ENCODE assay signal across 23 mouse cellular contexts in genomic region chr13:56853436-56853835, GRCm38 (mm10). TPM values are rescaled to one million over a fixed set of nuclear protein-coding genes. Genes with fewer than 3 reads are reported as not detected.
DNase-seq lines count a peak whose midpoint lies in the region; ATAC-seq lines count a peak whose summit lies in the region.
"Had no signal": no experiment of that assay in that cellular context is flagged by ENCODE, and none has a peak within 500 bp of the region (broad histone marks: within the 10 kb centered on the region; RNA-seq: fewer than 3 reads in every experiment).

No protein-coding gene starts in this region.

- no peak overlapping the region for H3K4me3 ChIP-seq in forebrain, embryonic 10.5 days
- H3K4me3 ChIP-seq in forebrain, embryonic 15.5 days: no peak overlapping the region
- H3K4me3 ChIP-seq in midbrain, embryonic 10.5 days: no peak overlapping the region
- no peak overlapping the region for H3K4me3 ChIP-seq in midbrain, embryonic 14.5 days (replicated peaks; ENCODE audit: low read depth, low read length)
- H3K4me3 ChIP-seq in liver, embryonic 11.5 days (ENCODE audit: low read depth, low read length): no peak overlapping the region
- H3K4me3 ChIP-seq: embryonic facial prominence, embryonic 12.5 days; erythroblast, embryonic 14.5 days; gastrocnemius, adult 2 months; heart, embryonic 10.5 days; limb, embryonic 13.5 days; midbrain, embryonic 13.5 days; myocyte had no signal

- no peak for DNase-seq in forebrain, embryonic 10.5 days (ENCODE audit: extremely low spot score, low spot score)
- no peak for DNase-seq in midbrain, embryonic 10.5 days (ENCODE audit: low spot score)
- DNase-seq in midbrain, embryonic 14.5 days: no peak
- DNase-seq in layer of hippocampus, adult 18-20 months (ENCODE audit: low spot score in 2 of 2): peak; percentile 24 to 52
- DNase-seq in layer of hippocampus, postnatal 10 days (ENCODE audit: low spot score in 2 of 2): peak; percentile 19 to 34
- DNase-seq in liver, embryonic 11.5 days (ENCODE audit: low spot score): no peak
- DNase-seq: cerebellum, adult 9-10 months; gastrocnemius, adult 2 months; kidney, adult 9 months; kidney, postnatal 25 days had no signal

- no peaks in the 10 kb centered on the region for H3K36me3 ChIP-seq in forebrain, embryonic 10.5 days (replicated peaks)
- no peaks in the 10 kb centered on the region for H3K36me3 ChIP-seq in forebrain, embryonic 15.5 days
- no peaks in the 10 kb centered on the region for H3K36me3 ChIP-seq in midbrain, embryonic 10.5 days
- no peaks in the 10 kb centered on the region for H3K36me3 ChIP-seq in midbrain, embryonic 14.5 days (ENCODE audit: control insufficient read depth, insufficient read depth, low read length)
- H3K36me3 ChIP-seq in liver, embryonic 11.5 days (ENCODE audit: control insufficient read depth, insufficient read depth, low read length): no peaks in the 10 kb centered on the region
- H3K36me3 ChIP-seq: embryonic facial prominence, embryonic 12.5 days; heart, embryonic 10.5 days; limb, embryonic 13.5 days; midbrain, embryonic 13.5 days had no signal

- H3K27ac ChIP-seq in forebrain, embryonic 10.5 days: 0 out of 2 replicates have a peak overlapping the region, but pooled peaks have one; percentile 1
- H3K27ac ChIP-seq in forebrain, embryonic 15.5 days (replicated peaks): no peak overlapping the region
- H3K27ac ChIP-seq in midbrain, embryonic 10.5 days (replicated peaks): 0 out of 2 replicates have a peak overlapping the region, but pooled peaks have one; percentile 10
- no peak overlapping the region for H3K27ac ChIP-seq in midbrain, embryonic 14.5 days (replicated peaks; ENCODE audit: low read depth, low read length)
- H3K27ac ChIP-seq in liver, embryonic 11.5 days (ENCODE audit: low read depth, low read length): no peak overlapping the region
- H3K27ac ChIP-seq: embryonic facial prominence, embryonic 12.5 days; gastrocnemius, adult 2 months; heart, embryonic 10.5 days; limb, embryonic 13.5 days; liver, embryonic 14.5 days; midbrain, embryonic 13.5 days; stomach, postnatal 0 days had no signal

- 54% methylated on average over 5 of the region's 5 CpGs for WGBS in forebrain, embryonic 10.5 days
- 42% methylated on average over 5 of the region's 5 CpGs for WGBS in forebrain, embryonic 15.5 days
- WGBS in midbrain, embryonic 10.5 days: 52% methylated on average over 5 of the region's 5 CpGs
- 33% methylated on average over 5 of the region's 5 CpGs for WGBS in midbrain, embryonic 14.5 days
- WGBS in liver, embryonic 11.5 days: 63% methylated on average over 5 of the region's 5 CpGs

- no peak overlapping the region for H3K9ac ChIP-seq in forebrain, embryonic 15.5 days (replicated peaks)
- H3K9ac ChIP-seq in midbrain, embryonic 14.5 days (replicated peaks; ENCODE audit: low read length): no peak overlapping the region
- no peak overlapping the region for H3K9ac ChIP-seq in liver, embryonic 11.5 days (ENCODE audit: low read depth, low read length)
- H3K9ac ChIP-seq: embryonic facial prominence, embryonic 12.5 days; limb, embryonic 13.5 days; liver, embryonic 14.5 days; midbrain, embryonic 13.5 days had no signal

- no peaks in the 10 kb centered on the region for H3K27me3 ChIP-seq in forebrain, embryonic 10.5 days (ENCODE audit: poor library complexity, severe bottlenecking)
- H3K27me3 ChIP-seq in forebrain, embryonic 15.5 days: no peaks in the 10 kb centered on the region
- H3K27me3 ChIP-seq in midbrain, embryonic 10.5 days (ENCODE audit: low read depth, poor library complexity, severe bottlenecking): no peaks in the 10 kb centered on the region
- H3K27me3 ChIP-seq in midbrain, embryonic 14.5 days (ENCODE audit: control insufficient read depth, insufficient read depth, low read length): no peaks in the 10 kb centered on the region
- no peaks in the 10 kb centered on the region for H3K27me3 ChIP-seq in liver, embryonic 11.5 days (replicated peaks; ENCODE audit: control insufficient read depth, insufficient read depth, low read length)
- H3K27me3 ChIP-seq: embryonic facial prominence, embryonic 12.5 days; limb, embryonic 13.5 days; midbrain, embryonic 13.5 days had no signal

- peaks cover 6% of the 10 kb centered on the region for H3K4me1 ChIP-seq in forebrain, embryonic 10.5 days
- 0 out of 2 replicates have a peak, but pooled peaks cover 5% of the 10 kb centered on the region for H3K4me1 ChIP-seq in forebrain, embryonic 15.5 days
- H3K4me1 ChIP-seq in midbrain, embryonic 10.5 days: peaks cover 5% of the 10 kb centered on the region
- H3K4me1 ChIP-seq in midbrain, embryonic 14.5 days (ENCODE audit: control insufficient read depth, insufficient read depth, low read length): no peaks in the 10 kb centered on the region
- no peaks in the 10 kb centered on the region for H3K4me1 ChIP-seq in liver, embryonic 11.5 days (replicated peaks; ENCODE audit: control insufficient read depth, insufficient read depth, low read length)
- H3K4me1 ChIP-seq: embryonic facial prominence, embryonic 12.5 days; heart, embryonic 10.5 days had no signal

- H3K4me2 ChIP-seq in forebrain, embryonic 15.5 days (replicated peaks): no peak overlapping the region
- no peak overlapping the region for H3K4me2 ChIP-seq in midbrain, embryonic 14.5 days (ENCODE audit: low read length)
- H3K4me2 ChIP-seq in liver, embryonic 11.5 days: no peak overlapping the region
- H3K4me2 ChIP-seq: embryonic facial prominence, embryonic 12.5 days; limb, embryonic 13.5 days; midbrain, embryonic 13.5 days had no signal

- no peaks in the 10 kb centered on the region for H3K9me3 ChIP-seq in forebrain, embryonic 10.5 days
- no peaks in the 10 kb centered on the region for H3K9me3 ChIP-seq in forebrain, embryonic 15.5 days
- no peaks in the 10 kb centered on the region for H3K9me3 ChIP-seq in midbrain, embryonic 10.5 days (replicated peaks)
- H3K9me3 ChIP-seq in midbrain, embryonic 14.5 days (ENCODE audit: control insufficient read depth, low read length): no peaks in the 10 kb centered on the region
- H3K9me3 ChIP-seq in liver, embryonic 11.5 days (ENCODE audit: control insufficient read depth, low read length): no peaks in the 10 kb centered on the region
- H3K9me3 ChIP-seq: embryonic facial prominence, embryonic 12.5 days; heart, embryonic 10.5 days; limb, embryonic 13.5 days; midbrain, embryonic 13.5 days had no signal

- no peak for ATAC-seq in forebrain, embryonic 15.5 days (replicated peaks)
- no peak for ATAC-seq in midbrain, embryonic 14.5 days (ENCODE audit: low FRiP score, low TSS enrichment)
- ATAC-seq in liver, embryonic 11.5 days (replicated peaks; ENCODE audit: low FRiP score): no peak
- ATAC-seq: lung, postnatal 0 days; midbrain, embryonic 13.5 days had no signal

RNA-seq across cellular contexts. Expression of gene Trpc7, which starts 42.4 kb away (rescaled TPM):
- polyA plus RNA-seq in forebrain, embryonic 10.5 days (2016; fragmentation: Nextera tagmentation; extraction: Ambion mirVana): not detected in 2 replicates
- 3.7 and 3.9 TPM in 2 replicates for polyA plus RNA-seq in forebrain, embryonic 15.5 days (2015; fragmentation: Nextera tagmentation; extraction: Ambion mirVana)
- polyA plus RNA-seq in midbrain, embryonic 10.5 days (2016; fragmentation: Nextera tagmentation; extraction: Ambion mirVana): not detected in 2 replicates
- polyA plus RNA-seq in midbrain, embryonic 14.5 days (2014; fragmentation: Nextera tagmentation; extraction: Ambion mirVana): 4.3 and 4.4 TPM in 2 replicates
- 1 to 10 TPM; 2.1 to 2.9 TPM for total RNA-seq in layer of hippocampus, adult 18-20 months (2021)
- total RNA-seq in layer of hippocampus, postnatal 10 days (2021): 1 to 10 TPM; 3.3 to 3.6 TPM
- polyA plus RNA-seq in liver, embryonic 11.5 days (2014; fragmentation: Nextera tagmentation; extraction: Ambion mirVana): not detected in 2 replicates
- total RNA-seq: gastrocnemius, adult 2 months had no signal
- polyA plus RNA-seq: erythroblast, embryonic 14.5 days; gonadal fat pad, adult 2 months; heart, postnatal 0 days; intestine, embryonic 14.5 days; liver, embryonic 14.5 days; lung, postnatal 0 days had no signal

Comparison
In these comparisons a context has a peak if more than half of its experiments do, and no peak if none do; other contexts are left out.
1. H3K27ac ChIP-seq: peak in forebrain, embryonic 10.5 days (single experiment) and midbrain, embryonic 10.5 days (single experiment); none in forebrain, embryonic 15.5 days (single experiment), midbrain, embryonic 14.5 days (single experiment) and liver, embryonic 11.5 days (single experiment).
2. DNase-seq: peak in layer of hippocampus, adult 18-20 months (2 of 2) and layer of hippocampus, postnatal 10 days (2 of 2); none in forebrain, embryonic 10.5 days (single experiment), midbrain, embryonic 10.5 days (single experiment), midbrain, embryonic 14.5 days (single experiment) and liver, embryonic 11.5 days (single experiment).